Mouse (Mus musculus) brain, embryonic 14.5 days (tissue): ENCODE data around the gene Pcdh20.

Source experiments
- CTCF ChIP-seq: fragments of 200-500 bp; IDR thresholded peaks from 2 replicates; pipeline ENCODE4 v1.5.1; 2012; ENCODE audit warnings: inconsistent platforms, mild to moderate bottlenecking, moderate library complexity, borderline replicate concordance; ENCODE audit not compliant: insufficient read depth, insufficient read length; ENCODE audit errors: extremely low read depth
- POLR2A ChIP-seq: fragments of 200-500 bp; IDR thresholded peaks from 2 replicates; pipeline ENCODE4 v1.6.1; 2012; ENCODE audit warnings: mild to moderate bottlenecking, inconsistent platforms, borderline replicate concordance; ENCODE audit not compliant: poor library complexity, insufficient read depth, insufficient read length, severe bottlenecking; ENCODE audit errors: extremely low read depth

- TF ChIP-seq POLR2A (no peak), CTCF (no peak)
Measured at GRCm38 (mm10) chr14:88462944-88463343, 8.3 kb downstream of the Pcdh20 start.
